Mouse (Mus musculus) liver, embryonic 11.5 days (tissue): Measurements from ENCODE around the gene Pex5l. TPM values are rescaled to one million over a fixed set of nuclear protein-coding genes. Genes with fewer than 3 reads are reported as not detected.

Experiments used
- ATAC-seq: fragments of 200-750 bp; cut with Nextera tagmentation; replicated peaks from 2 replicates; pipeline ENCODE4 v1.8.0; 2017; ENCODE audit warnings: moderate number of reproducible peaks, mild to moderate bottlenecking, moderate TSS enrichment, moderate library complexity; ENCODE audit not compliant: low FRiP score
- DNase-seq: peaks from one replicate; pipeline ENCODE4 v3.0.0-alpha.2; 2017; ENCODE audit warnings: low spot score
- H3K27ac ChIP-seq: fragments of 300-500 bp; sonication (generic); 2 replicates; pipeline ENCODE4 v1.5.1; 2014; ENCODE audit warnings: mild to moderate bottlenecking, low read depth, low read length, control low read depth
- H3K27me3 ChIP-seq: fragments of 300-500 bp; sonication (generic); replicated peaks from 2 replicates; pipeline ENCODE4 v1.6.1; 2014; ENCODE audit warnings: low read length, mixed read lengths; ENCODE audit not compliant: control insufficient read depth, insufficient read depth
- H3K36me3 ChIP-seq: fragments of 300-500 bp; sonication (generic); 2 replicates; pipeline ENCODE4 v1.6.1; 2014; ENCODE audit warnings: mild to moderate bottlenecking, low read length, moderate library complexity, mixed read lengths; ENCODE audit not compliant: control insufficient read depth, insufficient read depth
- H3K4me1 ChIP-seq: fragments of 300-500 bp; sonication (generic); replicated peaks from 2 replicates; pipeline ENCODE4 v1.6.1; 2014; ENCODE audit warnings: low read length, mixed read lengths; ENCODE audit not compliant: control insufficient read depth, insufficient read depth
- H3K4me2 ChIP-seq: fragments of 300-500 bp; sonication (generic); 2 replicates; pipeline ENCODE4 v1.6.1; 2014; ENCODE audit warnings: mild to moderate bottlenecking, control low read depth, moderate library complexity
- H3K4me3 ChIP-seq: fragments of 300-500 bp; sonication (generic); 2 replicates; pipeline ENCODE4 v1.5.1; 2014; ENCODE audit warnings: low read depth, low read length, control low read depth
- H3K9ac ChIP-seq: fragments of 300-500 bp; sonication (generic); 2 replicates; pipeline ENCODE4 v1.6.1; 2014; ENCODE audit warnings: low read depth, low read length, control low read depth
- H3K9me3 ChIP-seq: fragments of 300-500 bp; sonication (generic); 2 replicates; pipeline ENCODE4 v1.6.1; 2016; ENCODE audit warnings: low read length, inconsistent platforms, mixed read lengths; ENCODE audit not compliant: control insufficient read depth
- WGBS: fragments of 180-500 bp; shearing (Covaris S2); extraction: QIAGEN DNeasy Blood & Tissue Kit; methylation state at CpG from one replicate; pipeline ENCODE4 v1.1.7; 2014; 5-methylcytosine and 5-hydroxymethylcytosine counted together
- polyA plus RNA-seq: library from polyadenylated mRNA; unstranded; fragments of >200 nt; fragmentation: Nextera tagmentation; extraction: Ambion mirVana; gene quantifications from 2 replicates; pipeline ENCODE4 v1.2.1, GENCODE M21; 2014

Pex5l gene
- polyA plus RNA-seq, 1 experiment from 2014 or later: 0.15 TPM

GRCm38 (mm10) chr3:33098550-33099295 lies 44.3 kb downstream of the Pex5l start:
- H3K27ac ChIP-seq: no peak overlapping the region
- no peak overlapping the region for H3K4me3 ChIP-seq
- no peak overlapping the region for H3K9ac ChIP-seq
- H3K9me3 ChIP-seq: no peaks in the 10 kb centered on the region
- no peaks in the 10 kb centered on the region for H3K36me3 ChIP-seq
- no peaks in the 10 kb centered on the region for H3K27me3 ChIP-seq
- DNase-seq (no peak), ATAC-seq (no peak)
- WGBS: 75% methylated on average over 9 of the region's 9 CpGs
- no peak overlapping the region for H3K4me2 ChIP-seq
- no peaks in the 10 kb centered on the region for H3K4me1 ChIP-seq

DNA sequence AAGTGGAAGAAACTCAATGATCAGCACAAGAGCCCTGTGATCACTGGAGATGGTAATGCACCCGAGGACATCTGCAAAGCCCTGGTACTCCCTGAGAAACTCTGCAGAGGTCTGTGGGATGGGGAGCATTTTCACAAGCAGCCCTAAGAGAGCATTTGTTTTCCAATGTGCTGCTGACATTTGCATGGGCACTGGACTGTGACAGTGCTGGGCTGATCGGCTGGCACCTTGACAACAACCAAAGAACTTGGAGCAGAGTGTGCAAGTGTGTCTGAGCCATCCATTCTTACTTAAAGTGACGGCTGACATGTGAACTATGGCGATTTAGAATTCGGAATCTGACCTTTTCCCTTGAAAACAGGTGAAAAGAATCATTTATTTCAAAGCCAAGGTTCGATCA lies 49.4 kb downstream of the Pex5l start:
- DNase-seq: no peak
- 71% methylated on average over 6 of the region's 6 CpGs for WGBS

DNA sequence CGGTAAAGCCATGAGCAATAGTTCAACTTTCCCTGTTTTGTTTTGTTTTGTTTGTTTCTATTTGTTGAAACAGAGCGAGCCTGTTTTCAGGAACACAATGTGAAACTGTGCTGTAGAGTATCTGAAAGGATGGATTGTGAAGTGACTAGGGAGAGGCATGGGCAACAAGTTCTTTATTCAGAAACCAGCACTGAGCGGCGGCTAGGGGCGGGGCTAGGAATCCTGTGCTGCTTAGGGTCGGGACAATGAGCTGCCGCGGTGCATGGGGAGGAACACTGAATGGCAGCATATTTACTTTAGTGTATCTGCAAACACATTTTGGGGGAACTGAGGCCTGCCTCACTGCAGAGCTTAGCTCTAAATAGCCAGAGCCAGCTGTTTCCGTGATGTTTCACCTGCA lies 53.0 kb downstream of the Pex5l start:
- DNase-seq: no peak
- 38% methylated on average over 9 of the region's 9 CpGs for WGBS
- no peak overlapping the region for H3K9ac ChIP-seq

More for the DNA sequence above, 49.4 kb downstream of the Pex5l start:
- no peaks in the 10 kb centered on the region for H3K27me3 ChIP-seq
- no peaks in the 10 kb centered on the region for H3K36me3 ChIP-seq
- no peak overlapping the region for H3K4me3 ChIP-seq
- no peak overlapping the region for H3K9ac ChIP-seq
- H3K9me3 ChIP-seq: no peaks in the 10 kb centered on the region
- H3K4me1 ChIP-seq: no peaks in the 10 kb centered on the region
- H3K4me2 ChIP-seq: no peak overlapping the region
- no peak overlapping the region for H3K27ac ChIP-seq
- no peak for ATAC-seq

GRCm38 (mm10) chr3:33089470-33089869 lies 53.6 kb downstream of the Pex5l start:
- ATAC-seq (no peak), DNase-seq (no peak)
- Histone ChIP-seq H3K4me1 (no peaks in the 10 kb centered on the region), H3K9me3 (no peaks in the 10 kb centered on the region), H3K27me3 (no peaks in the 10 kb centered on the region), H3K9ac (no peak overlapping the region), H3K27ac (no peak overlapping the region), H3K4me3 (no peak overlapping the region), H3K36me3 (no peaks in the 10 kb centered on the region), H3K4me2 (no peak overlapping the region)
- WGBS: 67% methylated on average over 2 of the region's 2 CpGs

More for the DNA sequence above, 53.0 kb downstream of the Pex5l start:
- H3K27me3 ChIP-seq: no peaks in the 10 kb centered on the region
- H3K4me1 ChIP-seq: no peaks in the 10 kb centered on the region
- no peak overlapping the region for H3K4me2 ChIP-seq
- no peaks in the 10 kb centered on the region for H3K9me3 ChIP-seq
- no peak overlapping the region for H3K27ac ChIP-seq
- H3K4me3 ChIP-seq: no peak overlapping the region
- no peak for ATAC-seq
- H3K36me3 ChIP-seq: no peaks in the 10 kb centered on the region

GRCm38 (mm10) chr3:33088276-33088675 lies 54.8 kb downstream of the Pex5l start:
- WGBS: 62% methylated on average over 4 of the region's 4 CpGs

DNA sequence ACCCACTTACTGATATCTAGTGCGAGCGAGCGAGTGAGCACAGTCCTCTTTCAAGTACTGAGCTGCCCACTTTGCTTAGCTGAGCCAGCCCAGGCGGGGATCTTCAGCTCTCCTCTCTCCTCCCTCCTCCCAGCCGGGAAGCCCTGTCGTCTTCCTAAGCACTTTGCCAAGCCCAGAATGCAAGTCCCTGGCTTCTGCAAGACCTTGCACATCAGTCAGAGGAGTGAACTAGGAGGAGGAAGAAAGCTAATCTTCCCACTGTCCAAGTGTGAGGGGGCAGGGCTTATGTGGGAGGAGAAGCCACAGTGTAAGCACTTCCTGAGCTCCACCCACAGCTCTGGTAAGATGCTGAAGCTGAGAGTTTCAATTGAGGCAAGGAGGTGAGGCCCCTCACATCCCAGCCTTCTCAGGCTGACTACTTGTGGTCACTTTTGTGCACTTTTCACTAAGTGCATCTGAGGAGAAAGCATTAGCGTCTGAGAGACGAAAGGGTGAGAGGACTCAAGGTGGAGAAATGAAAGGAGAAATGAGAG lies 60.2 kb downstream of the Pex5l start:
- no peak overlapping the region for H3K4me2 ChIP-seq

More at GRCm38 (mm10) chr3:33088276-33088675, 54.8 kb downstream of the Pex5l start:
- no peak overlapping the region for H3K4me3 ChIP-seq
- no peak overlapping the region for H3K9ac ChIP-seq
- H3K36me3 ChIP-seq: no peaks in the 10 kb centered on the region
- no peak overlapping the region for H3K4me2 ChIP-seq
- H3K27ac ChIP-seq: no peak overlapping the region
- ATAC-seq (no peak), DNase-seq (no peak)
- no peaks in the 10 kb centered on the region for H3K9me3 ChIP-seq
- H3K4me1 ChIP-seq: no peaks in the 10 kb centered on the region
- H3K27me3 ChIP-seq: no peaks in the 10 kb centered on the region

GRCm38 (mm10) chr3:33081793-33082192 lies 61.3 kb downstream of the Pex5l start:
- DNase-seq: no peak
- 78% methylated on average over 4 of the region's 4 CpGs for WGBS

More for the DNA sequence above, 60.2 kb downstream of the Pex5l start:
- ATAC-seq: no peak
- no peak overlapping the region for H3K9ac ChIP-seq
- DNase-seq: no peak
- H3K36me3 ChIP-seq: no peaks in the 10 kb centered on the region
- no peak overlapping the region for H3K27ac ChIP-seq
- 26% methylated on average over 8 of the region's 8 CpGs for WGBS
- H3K4me1 ChIP-seq: no peaks in the 10 kb centered on the region
- no peaks in the 10 kb centered on the region for H3K27me3 ChIP-seq
- H3K4me3 ChIP-seq: no peak overlapping the region
- H3K9me3 ChIP-seq: no peaks in the 10 kb centered on the region

DNA sequence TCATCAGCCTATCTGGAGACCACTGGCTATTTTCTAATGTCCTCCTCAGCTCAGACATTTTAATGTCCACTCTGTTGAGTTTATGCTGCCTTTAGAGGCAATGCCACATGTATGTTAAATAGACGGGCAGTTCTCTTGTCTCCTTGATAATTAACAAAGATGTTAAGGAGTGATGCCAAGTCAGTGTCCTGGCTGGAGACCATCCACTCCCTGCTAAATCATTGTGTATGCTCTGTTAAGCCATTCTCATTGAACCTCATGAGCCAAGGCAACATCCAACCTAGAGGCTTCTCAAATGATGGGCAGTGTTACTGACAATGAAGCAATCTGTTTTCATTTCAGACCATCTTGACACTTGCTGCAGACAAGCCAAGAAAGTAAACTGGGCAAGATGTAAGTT lies 63.4 kb downstream of the Pex5l start:
- Histone ChIP-seq H3K27ac (no peak overlapping the region), H3K4me2 (no peak overlapping the region), H3K27me3 (no peaks in the 10 kb centered on the region), H3K9me3 (no peaks in the 10 kb centered on the region), H3K36me3 (no peaks in the 10 kb centered on the region), H3K9ac (no peak overlapping the region), H3K4me1 (no peaks in the 10 kb centered on the region), H3K4me3 (no peak overlapping the region)
- DNase-seq (no peak), ATAC-seq (no peak)
- WGBS: 76% methylated on average over 1 of the region's 1 CpGs

More at GRCm38 (mm10) chr3:33081793-33082192, 61.3 kb downstream of the Pex5l start:
- Histone ChIP-seq H3K4me3 (no peak overlapping the region), H3K4me1 (no peaks in the 10 kb centered on the region), H3K27ac (no peak overlapping the region), H3K4me2 (no peak overlapping the region), H3K36me3 (no peaks in the 10 kb centered on the region), H3K27me3 (no peaks in the 10 kb centered on the region), H3K9me3 (no peaks in the 10 kb centered on the region), H3K9ac (no peak overlapping the region)
- ATAC-seq: no peak

- H3K4me1 ChIP-seq: no peaks in the 10 kb centered on the region
- H3K27me3 ChIP-seq: no peaks in the 10 kb centered on the region
- no peaks in the 10 kb centered on the region for H3K9me3 ChIP-seq
- no peak overlapping the region for H3K9ac ChIP-seq
- no peak overlapping the region for H3K4me2 ChIP-seq
- H3K36me3 ChIP-seq: no peaks in the 10 kb centered on the region
- ATAC-seq: no peak
- no peak for DNase-seq
- H3K27ac ChIP-seq: no peak overlapping the region
- 86% methylated on average over 3 of the region's 3 CpGs for WGBS
- H3K4me3 ChIP-seq: no peak overlapping the region
Measured at GRCm38 (mm10) chr3:33079171-33079570, 63.9 kb downstream of the Pex5l start.
